Mouse (Mus musculus) retina, postnatal 7 days (tissue): Measurements from ENCODE around the gene Gm21190.
A peak's percentile ranks its signal among the peaks of the same experiment; 100 is the strongest.
"Not testable (repeated sequence)": the region's sequence is repeated elsewhere in the genome, so short reads cannot be mapped to it uniquely, and the experiment has no call there.

Source experiments
- DNase-seq: peaks from one replicate; pipeline ENCODE4 v3.0.0-alpha.2; 2012; ENCODE audit warnings: low read depth, low spot score

Gene Gm21190

GRCm38 (mm10) chr5:15529122-15529521 is at the start of gene Gm21190:
Gene Gm21190 (minus strand): TSS chr5:15529222.
- not testable (repeated sequence) for DNase-seq

- not testable (repeated sequence) for DNase-seq
Observed at GRCm38 (mm10) chr5:15577033-15577432, 48.0 kb upstream of the Gm21190 start, which contains the start of gene Gm21083. Gene Gm21083 (plus strand): TSS chr5:15577333.

GRCm38 (mm10) chr5:15573735-15574134 is 44.7 kb upstream of the Gm21190 start:
- not testable (repeated sequence) for DNase-seq

GRCm38 (mm10) chr5:15561425-15562264 is 32.6 kb upstream of the Gm21190 start:
- DNase-seq, result not testable (repeated sequence)

- DNase-seq, result not testable (repeated sequence)
Observed at GRCm38 (mm10) chr5:15558654-15559053, 29.6 kb upstream of the Gm21190 start.

GRCm38 (mm10) chr5:15549606-15550005 is 20.6 kb upstream of the Gm21190 start:
- DNase-seq, result peak; percentile 0

GRCm38 (mm10) chr5:15549134-15549533 is 20.1 kb upstream of the Gm21190 start:
- DNase-seq, result not testable (repeated sequence)

- not testable (repeated sequence) for DNase-seq
Observed at GRCm38 (mm10) chr5:15548642-15549041, 19.6 kb upstream of the Gm21190 start.

- DNase-seq, result not testable (repeated sequence)
Observed at GRCm38 (mm10) chr5:15522470-15522869, 6.6 kb downstream of the Gm21190 start.

- DNase-seq, result not testable (repeated sequence)
Observed at GRCm38 (mm10) chr5:15522028-15522427, 7.0 kb downstream of the Gm21190 start.

GRCm38 (mm10) chr5:15520418-15520817 is 8.6 kb downstream of the Gm21190 start:
- not testable (repeated sequence) for DNase-seq

- DNase-seq, result not testable (repeated sequence)
Observed at GRCm38 (mm10) chr5:15517150-15517549, 11.9 kb downstream of the Gm21190 start.

GRCm38 (mm10) chr5:15512236-15512635 is 16.8 kb downstream of the Gm21190 start:
- not testable (repeated sequence) for DNase-seq

- DNase-seq, result not testable (repeated sequence)
Observed at GRCm38 (mm10) chr5:15509911-15510310, 19.1 kb downstream of the Gm21190 start.

- DNase-seq, result not testable (repeated sequence)
Observed at GRCm38 (mm10) chr5:15508460-15509451, 20.3 kb downstream of the Gm21190 start.

GRCm38 (mm10) chr5:15507757-15508459 is 21.1 kb downstream of the Gm21190 start:
- DNase-seq, result not testable (repeated sequence)

- no peak for DNase-seq
Observed at GRCm38 (mm10) chr5:15507309-15507619, 21.8 kb downstream of the Gm21190 start.

GRCm38 (mm10) chr5:15506575-15507308 is 22.3 kb downstream of the Gm21190 start:
- no peak for DNase-seq

GRCm38 (mm10) chr5:15498774-15499400 is 30.1 kb downstream of the Gm21190 start:
- not testable (repeated sequence) for DNase-seq

GRCm38 (mm10) chr5:15498350-15498749 is 30.7 kb downstream of the Gm21190 start:
- not testable (repeated sequence) for DNase-seq
